Mouse (Mus musculus) MEL (cell line): ENCODE measurements around the gene Mlycd. TPM values are rescaled to one million over a fixed set of nuclear protein-coding genes. Genes with fewer than 3 reads are reported as not detected.
A peak's percentile ranks its signal among the peaks of the same experiment; 100 is the strongest.

Source experiments
- DNase-seq: peaks from one replicate; pipeline ENCODE4 v3.0.0; 2011; ENCODE audit warnings: low read depth, low spot score
- H3K27ac ChIP-seq: 2 replicates; pipeline ENCODE4 v1.5.1; 2012; ENCODE audit warnings: low read depth, mild to moderate bottlenecking, control low read depth, low read length, moderate library complexity; ENCODE audit not compliant: control insufficient read depth
- H3K27me3 ChIP-seq, 2 experiments: fragments of 150-350 bp in 1 of 2; sonication (generic) in 1 of 2; 2 replicates each; pipeline ENCODE4 v1.6.1; 2012; ENCODE audit warnings: low read length in 2 of 2, mild to moderate bottlenecking in 2 of 2, improper control_type of control experiment in 1 of 2, moderate library complexity in 1 of 2; ENCODE audit not compliant: insufficient read depth in 2 of 2, control insufficient read depth in 1 of 2
- H3K36me3 ChIP-seq, 2 experiments: 2 replicates each; pipeline ENCODE4 v1.6.1; 2012 to 2014; ENCODE audit warnings: low read length in 2 of 2, improper control_type of control experiment in 1 of 2, inconsistent platforms in 1 of 2, mild to moderate bottlenecking in 1 of 2; ENCODE audit not compliant: insufficient read depth in 2 of 2, control insufficient read depth in 1 of 2
- H3K4me1 ChIP-seq, 2 experiments: fragments of 150-350 bp in 1 of 2; sonication (generic) in 1 of 2; 2 replicates each; pipeline ENCODE4 v1.6.1; 2012; ENCODE audit warnings: low read length in 2 of 2, improper control_type of control experiment in 1 of 2, mild to moderate bottlenecking in 1 of 2; ENCODE audit not compliant: insufficient read depth in 2 of 2, control insufficient read depth in 1 of 2
- H3K4me3 ChIP-seq, 2 experiments: fragments of 150-350 bp in 1 of 2; sonication (generic) in 1 of 2; 2 replicates each; pipeline ENCODE4 v1.5.1; 2012; ENCODE audit warnings: low read depth in 2 of 2, low read length in 2 of 2, mild to moderate bottlenecking in 2 of 2, moderate library complexity in 2 of 2, control low read depth in 1 of 2, improper control_type of control experiment in 1 of 2; ENCODE audit not compliant: control insufficient read depth in 1 of 2, insufficient read depth in 1 of 2
- H3K79me2 ChIP-seq: 2 replicates; pipeline ENCODE4 v1.6.1; 2012; ENCODE audit warnings: mild to moderate bottlenecking, low read length, moderate library complexity; ENCODE audit not compliant: control insufficient read depth, poor library complexity, insufficient read depth
- H3K9ac ChIP-seq: 2 replicates; pipeline ENCODE4 v1.6.1; 2012; ENCODE audit warnings: low read depth, mild to moderate bottlenecking, control low read depth, low read length, moderate library complexity; ENCODE audit not compliant: control insufficient read depth, poor library complexity, severe bottlenecking
- H3K9me3 ChIP-seq: fragments of 150-350 bp; sonication (generic); replicated peaks from 2 replicates; pipeline ENCODE4 v1.6.1; 2012; ENCODE audit warnings: mild to moderate bottlenecking, low read length, improper control_type of control experiment, moderate library complexity; ENCODE audit not compliant: insufficient read depth
- CHD1 ChIP-seq: IDR thresholded peaks from 2 replicates; pipeline ENCODE4 v1.6.1; 2012; ENCODE audit warnings: low read depth, mild to moderate bottlenecking, inconsistent platforms, low read length, improper control_type of control experiment
- CHD2 ChIP-seq: IDR thresholded peaks from 2 replicates; pipeline ENCODE4 v1.6.1; 2011; ENCODE audit warnings: low read length, improper control_type of control experiment
- CTCF ChIP-seq, 3 experiments: IDR thresholded peaks in 2 of 3; conservative IDR thresholded peaks in 1 of 3; 2 replicates each; pipeline ENCODE4 v1.5.1; 2011 to 2012; ENCODE audit warnings: low read length in 3 of 3, low read depth in 2 of 3, mild to moderate bottlenecking in 2 of 3, improper control_type of control experiment in 1 of 3, inconsistent platforms in 1 of 3, mixed read lengths in 1 of 3, moderate library complexity in 1 of 3; ENCODE audit not compliant: control insufficient read depth in 1 of 3, insufficient read depth in 1 of 3, poor library complexity in 1 of 3, severe bottlenecking in 1 of 3
- ELF1 ChIP-seq: IDR thresholded peaks from 2 replicates; pipeline ENCODE4 v1.6.1; 2014; ENCODE audit warnings: low read depth, mild to moderate bottlenecking, inconsistent platforms, low read length, improper control_type of control experiment, moderate library complexity
- EP300 ChIP-seq, 2 experiments: IDR thresholded peaks; 2 replicates each; pipeline ENCODE4 v1.6.1; 2011; ENCODE audit warnings: improper control_type of control experiment in 2 of 2, low read length in 2 of 2, low read depth in 1 of 2, mild to moderate bottlenecking in 1 of 2
- GABPA ChIP-seq: IDR thresholded peaks from 2 replicates; pipeline ENCODE4 v1.6.1; 2012; ENCODE audit warnings: low read depth, mild to moderate bottlenecking, inconsistent platforms, low read length, improper control_type of control experiment, moderate library complexity
- KAT2A ChIP-seq: conservative IDR thresholded peaks from 2 replicates; pipeline ENCODE4 v1.6.1; 2012; ENCODE audit warnings: low read depth, low read length, improper control_type of control experiment, inconsistent platforms
- MAX ChIP-seq: IDR thresholded peaks from 2 replicates; pipeline ENCODE4 v1.6.1; 2011; ENCODE audit warnings: low read length, improper control_type of control experiment
- MAZ ChIP-seq: IDR thresholded peaks from 2 replicates; pipeline ENCODE4 v1.6.1; 2012; ENCODE audit warnings: low read depth, mild to moderate bottlenecking, inconsistent platforms, low read length, improper control_type of control experiment
- MYB ChIP-seq: IDR thresholded peaks from 2 replicates; pipeline ENCODE4 v1.6.1; 2011; ENCODE audit warnings: mild to moderate bottlenecking, low read depth, low read length, improper control_type of control experiment
- NELFE ChIP-seq: IDR thresholded peaks from 2 replicates; pipeline ENCODE4 v1.6.1; 2011; ENCODE audit warnings: low read depth, low read length, improper control_type of control experiment
- POLR2A ChIP-seq, 2 experiments: IDR thresholded peaks; 2 replicates each; pipeline ENCODE4 v1.6.1; 2011 to 2012; ENCODE audit warnings: low read length in 2 of 2, mild to moderate bottlenecking in 2 of 2, control low read depth in 1 of 2, improper control_type of control experiment in 1 of 2, low read depth in 1 of 2, moderate library complexity in 1 of 2; ENCODE audit not compliant: control insufficient read depth in 1 of 2, insufficient read depth in 1 of 2, poor library complexity in 1 of 2
- RAD21 ChIP-seq: IDR thresholded peaks from 2 replicates; pipeline ENCODE4 v1.6.1; 2011; ENCODE audit warnings: mild to moderate bottlenecking, low read depth, low read length, improper control_type of control experiment
- RCOR1 ChIP-seq: IDR thresholded peaks from 2 replicates; pipeline ENCODE4 v1.6.1; 2012; ENCODE audit warnings: low read depth, mild to moderate bottlenecking, inconsistent platforms, low read length, improper control_type of control experiment
- SIN3A ChIP-seq: IDR thresholded peaks from 2 replicates; pipeline ENCODE4 v1.6.1; 2012; ENCODE audit warnings: low read length, improper control_type of control experiment, inconsistent platforms
- SMC3 ChIP-seq: IDR thresholded peaks from 2 replicates; pipeline ENCODE4 v1.6.1; 2011; ENCODE audit warnings: low read depth, low read length, improper control_type of control experiment
- TAL1 ChIP-seq: IDR thresholded peaks from 2 replicates; pipeline ENCODE4 v1.6.1; 2012; ENCODE audit warnings: mild to moderate bottlenecking, inconsistent platforms, low read length, moderate library complexity, mixed read lengths
- TCF12 ChIP-seq: IDR thresholded peaks from 2 replicates; pipeline ENCODE4 v1.6.1; 2014; ENCODE audit warnings: low read depth, mild to moderate bottlenecking, inconsistent platforms, low read length, improper control_type of control experiment, moderate library complexity
- USF1 ChIP-seq: IDR thresholded peaks from 2 replicates; pipeline ENCODE4 v1.6.1; 2014; ENCODE audit warnings: low read depth, mild to moderate bottlenecking, inconsistent platforms, low read length, improper control_type of control experiment, moderate library complexity
- USF2 ChIP-seq, 2 experiments: IDR thresholded peaks; 2 replicates each; pipeline ENCODE4 v1.6.1; 2011 to 2012; ENCODE audit warnings: improper control_type of control experiment in 2 of 2, low read length in 2 of 2, borderline replicate concordance in 1 of 2, inconsistent platforms in 1 of 2, low read depth in 1 of 2, mild to moderate bottlenecking in 1 of 2; ENCODE audit not compliant: insufficient read depth in 1 of 2
- ZC3H11A ChIP-seq: IDR thresholded peaks from 2 replicates; pipeline ENCODE4 v1.6.1; 2012; ENCODE audit warnings: low read depth, mild to moderate bottlenecking, inconsistent platforms, low read length, improper control_type of control experiment
- ZKSCAN1 ChIP-seq: IDR thresholded peaks from 2 replicates; pipeline ENCODE4 v1.6.1; 2012; ENCODE audit warnings: low read depth, mild to moderate bottlenecking, inconsistent platforms, low read length, improper control_type of control experiment, moderate library complexity
- polyA plus RNA-seq, 2 experiments: library from polyadenylated mRNA; stranded (reverse) in 1 of 2; unstranded in 1 of 2; fragments of >175 nt in 1 of 2; fragments of >200 nt in 1 of 2; gene quantifications; 2 replicates each; pipeline versions ENCODE4 v1.2.1 to v1.2.4; 2012; ENCODE audit warnings: low replicate concordance in 2 of 2, low read depth in 1 of 2; ENCODE audit not compliant: insufficient read length in 2 of 2, insufficient read depth in 1 of 2, missing spikeins in 1 of 2
- total RNA-seq: library from RNA; depleted of rRNA; stranded (reverse); fragments of 300-350 nt; gene quantifications from 2 replicates; pipeline ENCODE4 v1.2.3, GENCODE M21; 2012

Gene Mlycd
- total and polyA plus RNA-seq, 3 experiments, result 7.2 to 13.2 TPM; not detected in 1

GRCm38 (mm10) chr8:119440250-119440951 lies 45.7 kb downstream of the Mlycd start:
- no peak overlapping the region for H3K9ac ChIP-seq
- peaks cover 0 to 2% of the 10 kb centered on the region in 2 experiments; a peak in 2 of 4 replicates for H3K36me3 ChIP-seq
- H3K4me3 ChIP-seq, result no peak overlapping the region
- DNase-seq, result peak; percentile 69
- no peaks in the 10 kb centered on the region for H3K79me2 ChIP-seq
- TF ChIP-seq MAZ (0 out of 2 replicates have a peak, but pooled peaks have one; percentile 41), RAD21 (peak; percentile 68), RCOR1 (no peak), MYB (no peak), GABPA (no peak), TCF12 (no peak), SMC3 (peak; percentile 97), ZC3H11A (peak; percentile 71), SIN3A (peak; percentile 33; the same call in 1 of the 2 replicates), USF2 (IDR thresholded peaks at IDR 0.05; ENCODE audit: borderline replicate concordance in 1 of 2, insufficient read depth in 1 of 2, low read depth in 1 of 2, low read length in 2 of 2) (no peak), MAX (no peak), CTCF (IDR thresholded peaks at IDR 0.05 in 2 of 3, conservative IDR thresholded peaks at IDR 0.05 in 1 of 3; ENCODE audit: control insufficient read depth in 1 of 3, insufficient read depth in 1 of 3, low read depth in 2 of 3, low read length in 3 of 3, poor library complexity in 1 of 3, severe bottlenecking in 1 of 3) (peak; percentile 64 to 87 (median 77)), CHD2 (no peak)
- H3K27me3 ChIP-seq, result no peaks in the 10 kb centered on the region
- H3K9me3 ChIP-seq, result no peaks in the 10 kb centered on the region
- H3K27ac ChIP-seq, result no peak overlapping the region
- peaks cover 0 to 8% of the 10 kb centered on the region in 2 experiments; a peak in 2 of 4 replicates for H3K4me1 ChIP-seq

- H3K27ac ChIP-seq, result no peak overlapping the region
These were observed 46.2 kb downstream of the Mlycd start for GRCm38 (mm10) chr8:119440952-119441270.

More at GRCm38 (mm10) chr8:119440952-119441270, 46.2 kb downstream of the Mlycd start:
- no peak for DNase-seq
- Histone ChIP-seq H3K36me3 (peaks cover 0 to 2% of the 10 kb centered on the region in 2 experiments; a peak in 2 of 4 replicates), H3K4me1 (peaks cover 0 to 8% of the 10 kb centered on the region in 2 experiments; a peak in 2 of 4 replicates), H3K4me3 (no peak overlapping the region), H3K79me2 (no peaks in the 10 kb centered on the region), H3K9me3 (no peaks in the 10 kb centered on the region), H3K9ac (no peak overlapping the region), H3K27me3 (no peaks in the 10 kb centered on the region)
- TF ChIP-seq KAT2A (no peak), ZKSCAN1 (no peak), TAL1 (no peak), POLR2A (IDR thresholded peaks at IDR 0.05; ENCODE audit: control insufficient read depth in 1 of 2, insufficient read depth in 1 of 2, low read depth in 1 of 2, low read length in 2 of 2, poor library complexity in 1 of 2) (no peak), CTCF (IDR thresholded peaks at IDR 0.05 in 2 of 3, conservative IDR thresholded peaks at IDR 0.05 in 1 of 3; ENCODE audit: control insufficient read depth in 1 of 3, insufficient read depth in 1 of 3, low read depth in 2 of 3, low read length in 3 of 3, poor library complexity in 1 of 3, severe bottlenecking in 1 of 3) (no peak), MYB (no peak), ZC3H11A (no peak), NELFE (no peak), ELF1 (no peak), EP300 (IDR thresholded peaks at IDR 0.05; ENCODE audit: low read depth in 1 of 2, low read length in 2 of 2) (no peak), CHD1 (no peak), USF1 (no peak), GABPA (no peak)
